Mouse (Mus musculus) liver, postnatal 0 days (tissue): ENCODE data around the gene Mmp7.

Experiments
- CTCF ChIP-seq: sonication (generic); IDR thresholded peaks from 2 replicates; pipeline ENCODE4 v1.5.1; 2016; ENCODE audit warnings: antibody characterized with exemption, low read depth
- EP300 ChIP-seq: IDR thresholded peaks from 2 replicates; pipeline ENCODE4 v1.6.1; 2016; ENCODE audit warnings: antibody characterized with exemption, low read depth, mild to moderate bottlenecking

DNA sequence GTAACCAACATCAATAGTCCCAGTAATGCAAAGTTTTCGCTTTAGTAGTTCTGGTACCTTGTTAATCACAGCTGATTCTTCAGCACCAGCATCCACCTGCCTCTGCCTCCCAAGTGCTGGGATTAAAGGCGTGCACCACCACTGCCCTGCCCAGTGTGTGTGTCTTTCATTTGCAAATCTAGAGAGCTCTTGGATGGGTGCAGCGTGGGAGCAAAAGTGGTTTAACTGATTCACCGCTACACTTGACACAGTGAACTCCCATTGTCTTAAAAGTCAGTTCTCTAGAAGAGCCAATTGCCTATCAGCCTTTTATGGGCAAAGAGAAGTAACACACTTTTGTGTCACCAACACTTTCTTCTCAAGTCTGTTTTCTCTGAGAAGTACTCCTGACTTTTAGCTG is 19.3 kb downstream of the Mmp7 start:
- no peak for TF ChIP-seq CTCF
- TF ChIP-seq EP300, result no peak
